Mouse (Mus musculus) liver, embryonic 11.5 days (tissue): ENCODE results near the gene Abca14. TPM values are rescaled to one million over a fixed set of nuclear protein-coding genes. Genes with fewer than 3 reads are reported as not detected.
"Not testable (repeated sequence)": the region's sequence is repeated elsewhere in the genome, so short reads cannot be mapped to it uniquely, and the experiment has no call there.

Source experiments
- ATAC-seq: fragments of 200-750 bp; cut with Nextera tagmentation; replicated peaks from 2 replicates; pipeline ENCODE4 v1.8.0; 2017; ENCODE audit warnings: moderate number of reproducible peaks, mild to moderate bottlenecking, moderate TSS enrichment, moderate library complexity; ENCODE audit not compliant: low FRiP score
- DNase-seq: peaks from one replicate; pipeline ENCODE4 v3.0.0-alpha.2; 2017; ENCODE audit warnings: low spot score
- H3K27ac ChIP-seq: fragments of 300-500 bp; sonication (generic); 2 replicates; pipeline ENCODE4 v1.5.1; 2014; ENCODE audit warnings: mild to moderate bottlenecking, low read depth, low read length, control low read depth
- H3K27me3 ChIP-seq: fragments of 300-500 bp; sonication (generic); replicated peaks from 2 replicates; pipeline ENCODE4 v1.6.1; 2014; ENCODE audit warnings: low read length, mixed read lengths; ENCODE audit not compliant: control insufficient read depth, insufficient read depth
- H3K36me3 ChIP-seq: fragments of 300-500 bp; sonication (generic); 2 replicates; pipeline ENCODE4 v1.6.1; 2014; ENCODE audit warnings: mild to moderate bottlenecking, low read length, moderate library complexity, mixed read lengths; ENCODE audit not compliant: control insufficient read depth, insufficient read depth
- H3K4me1 ChIP-seq: fragments of 300-500 bp; sonication (generic); replicated peaks from 2 replicates; pipeline ENCODE4 v1.6.1; 2014; ENCODE audit warnings: low read length, mixed read lengths; ENCODE audit not compliant: control insufficient read depth, insufficient read depth
- H3K4me2 ChIP-seq: fragments of 300-500 bp; sonication (generic); 2 replicates; pipeline ENCODE4 v1.6.1; 2014; ENCODE audit warnings: mild to moderate bottlenecking, control low read depth, moderate library complexity
- H3K4me3 ChIP-seq: fragments of 300-500 bp; sonication (generic); 2 replicates; pipeline ENCODE4 v1.5.1; 2014; ENCODE audit warnings: low read depth, low read length, control low read depth
- H3K9ac ChIP-seq: fragments of 300-500 bp; sonication (generic); 2 replicates; pipeline ENCODE4 v1.6.1; 2014; ENCODE audit warnings: low read depth, low read length, control low read depth
- H3K9me3 ChIP-seq: fragments of 300-500 bp; sonication (generic); 2 replicates; pipeline ENCODE4 v1.6.1; 2016; ENCODE audit warnings: low read length, inconsistent platforms, mixed read lengths; ENCODE audit not compliant: control insufficient read depth
- WGBS: fragments of 180-500 bp; shearing (Covaris S2); extraction: QIAGEN DNeasy Blood & Tissue Kit; methylation state at CpG from one replicate; pipeline ENCODE4 v1.1.7; 2014; 5-methylcytosine and 5-hydroxymethylcytosine counted together
- polyA plus RNA-seq: library from polyadenylated mRNA; unstranded; fragments of >200 nt; fragmentation: Nextera tagmentation; extraction: Ambion mirVana; gene quantifications from 2 replicates; pipeline ENCODE4 v1.2.1, GENCODE M21; 2014

The Abca14 gene
- polyA plus RNA-seq, 1 experiment from 2014 or later, result not detected

GRCm38 (mm10) chr7:120272110-120272509, 68.3 kb downstream of the Abca14 start:
- Histone ChIP-seq H3K27me3 (no peaks in the 10 kb centered on the region), H3K36me3 (no peaks in the 10 kb centered on the region), H3K4me1 (no peaks in the 10 kb centered on the region), H3K9ac (no peak overlapping the region), H3K4me3 (no peak overlapping the region), H3K9me3 (no peaks in the 10 kb centered on the region), H3K27ac (no peak overlapping the region), H3K4me2 (no peak overlapping the region)
- 84% methylated on average over 7 of the region's 7 CpGs for WGBS
- ATAC-seq (no peak), DNase-seq (no peak)

- WGBS, result 63% methylated on average over 3 of the region's 3 CpGs
- H3K4me2 ChIP-seq, result no peak overlapping the region
- ATAC-seq, result no peak
- no peak for DNase-seq
- no peak overlapping the region for H3K9ac ChIP-seq
- H3K4me3 ChIP-seq, result no peak overlapping the region
- H3K27me3 ChIP-seq, result no peaks in the 10 kb centered on the region
- H3K36me3 ChIP-seq, result no peaks in the 10 kb centered on the region
- no peak overlapping the region for H3K27ac ChIP-seq
- no peaks in the 10 kb centered on the region for H3K4me1 ChIP-seq
- no peaks in the 10 kb centered on the region for H3K9me3 ChIP-seq
Measured at GRCm38 (mm10) chr7:120285286-120285685, 81.5 kb downstream of the Abca14 start.

- Histone ChIP-seq H3K9me3 (no peaks in the 10 kb centered on the region), H3K9ac (no peak overlapping the region), H3K27me3 (no peaks in the 10 kb centered on the region), H3K4me1 (no peaks in the 10 kb centered on the region), H3K4me2 (no peak overlapping the region), H3K4me3 (no peak overlapping the region), H3K36me3 (no peaks in the 10 kb centered on the region), H3K27ac (no peak overlapping the region)
- 75% methylated on average over 1 of the region's 1 CpGs for WGBS
- DNase-seq, result no peak
- ATAC-seq, result no peak
Measured at GRCm38 (mm10) chr7:120316086-120316485, 112.3 kb downstream of the Abca14 start.

GRCm38 (mm10) chr7:120322963-120323362, 119.2 kb downstream of the Abca14 start:
- H3K4me2 ChIP-seq, result no peak overlapping the region
- H3K36me3 ChIP-seq, result no peaks in the 10 kb centered on the region
- H3K4me1 ChIP-seq, result no peaks in the 10 kb centered on the region
- no peak overlapping the region for H3K27ac ChIP-seq
- no peak overlapping the region for H3K9ac ChIP-seq
- H3K9me3 ChIP-seq, result no peaks in the 10 kb centered on the region
- DNase-seq (no peak), ATAC-seq (no peak)
- WGBS, result 59% methylated on average over 4 of the region's 4 CpGs
- no peaks in the 10 kb centered on the region for H3K27me3 ChIP-seq
- H3K4me3 ChIP-seq, result no peak overlapping the region

GRCm38 (mm10) chr7:120325911-120326310, 122.2 kb downstream of the Abca14 start:
- not testable (repeated sequence) for H3K27me3 ChIP-seq, H3K36me3 ChIP-seq, H3K4me3 ChIP-seq, H3K27ac ChIP-seq, ATAC-seq, H3K4me2 ChIP-seq, H3K9ac ChIP-seq, H3K9me3 ChIP-seq, DNase-seq, H3K4me1 ChIP-seq
- WGBS, result 71% methylated on average over 2 of the region's 2 CpGs

- Histone ChIP-seq H3K4me3 (no peak overlapping the region), H3K27me3 (no peaks in the 10 kb centered on the region), H3K36me3 (no peaks in the 10 kb centered on the region), H3K9ac (no peak overlapping the region), H3K4me1 (no peaks in the 10 kb centered on the region), H3K4me2 (peak overlapping the region; percentile 52), H3K9me3 (no peaks in the 10 kb centered on the region), H3K27ac (no peak overlapping the region)
- WGBS, result 26% methylated on average over 22 of the region's 22 CpGs
- ATAC-seq (0 out of 2 replicates have a peak, but pooled peaks have one; percentile 20), DNase-seq (no peak)
Measured at GRCm38 (mm10) chr7:120327220-120328073, 123.7 kb downstream of the Abca14 start.

GRCm38 (mm10) chr7:120328087-120328793, 124.5 kb downstream of the Abca14 start, which contains the start of gene Abca15:
Gene Abca15 (plus strand): TSS chr7:120328670.
- Histone ChIP-seq H3K9me3 (no peaks in the 10 kb centered on the region), H3K9ac (no peak within 1 kb of the TSS), H3K4me2 (peak within 1 kb of the TSS; percentile 52; the same call in 1 of the 2 replicates), H3K27me3 (no peaks in the 10 kb centered on the region), H3K36me3 (no peaks in the 10 kb centered on the region), H3K27ac (no peak within 1 kb of the TSS), H3K4me3 (no peak within 1 kb of the TSS), H3K4me1 (no peaks in the 10 kb centered on the region)
- ATAC-seq (peak; percentile 29; the same call in 1 of the 2 replicates), DNase-seq (no peak)
- 74% methylated on average over 22 of the region's 22 CpGs for WGBS

- H3K27ac ChIP-seq, result no peak overlapping the region
- DNase-seq (no peak), ATAC-seq (no peak)
- no peaks in the 10 kb centered on the region for H3K36me3 ChIP-seq
- H3K4me2 ChIP-seq, result no peak overlapping the region
- no peaks in the 10 kb centered on the region for H3K27me3 ChIP-seq
- H3K4me1 ChIP-seq, result no peaks in the 10 kb centered on the region
- H3K9ac ChIP-seq, result no peak overlapping the region
- H3K9me3 ChIP-seq, result no peaks in the 10 kb centered on the region
- 38% methylated on average over 13 of the region's 13 CpGs for WGBS
- H3K4me3 ChIP-seq, result no peak overlapping the region
Measured at GRCm38 (mm10) chr7:120361159-120361558, 157.4 kb downstream of the Abca14 start.
